Mouse (Mus musculus) right cerebral cortex, postnatal 4 days (tissue): ENCODE results near the gene Rab44.

Experiments
- DNase-seq: peaks from one replicate; pipeline ENCODE4 v3.0.0-alpha.2; 2022

The Rab44 gene

GRCm38 (mm10) chr17:29136236-29136635, 22.3 kb downstream of the Rab44 start:
- DNase-seq: no peak

- no peak for DNase-seq
Measured at GRCm38 (mm10) chr17:29137906-29138305, 24.0 kb downstream of the Rab44 start.

- DNase-seq: no peak
Measured at GRCm38 (mm10) chr17:29141577-29141976, 27.6 kb downstream of the Rab44 start.

GRCm38 (mm10) chr17:29143266-29143665, 29.3 kb downstream of the Rab44 start:
- DNase-seq: no peak

GRCm38 (mm10) chr17:29145101-29145500, 31.2 kb downstream of the Rab44 start:
- DNase-seq: no peak

- no peak for DNase-seq
Measured at GRCm38 (mm10) chr17:29147273-29147672, 33.3 kb downstream of the Rab44 start.

- DNase-seq: no peak
Measured at GRCm38 (mm10) chr17:29147773-29148172, 33.8 kb downstream of the Rab44 start.

- DNase-seq: no peak
Measured at GRCm38 (mm10) chr17:29149766-29150165, 35.8 kb downstream of the Rab44 start.

GRCm38 (mm10) chr17:29152547-29152946, 38.6 kb downstream of the Rab44 start:
- no peak for DNase-seq

- DNase-seq: no peak
Measured at GRCm38 (mm10) chr17:29154247-29154646, 40.3 kb downstream of the Rab44 start.

- no peak for DNase-seq
Measured at GRCm38 (mm10) chr17:29155355-29156135, 41.6 kb downstream of the Rab44 start.

GRCm38 (mm10) chr17:29156396-29156795, 42.5 kb downstream of the Rab44 start:
- DNase-seq: no peak

- DNase-seq: no peak
Measured at GRCm38 (mm10) chr17:29156866-29157265, 42.9 kb downstream of the Rab44 start.

GRCm38 (mm10) chr17:29158899-29159298, 45.0 kb downstream of the Rab44 start:
- DNase-seq: no peak

GRCm38 (mm10) chr17:29159320-29159719, 45.4 kb downstream of the Rab44 start:
- no peak for DNase-seq

GRCm38 (mm10) chr17:29159743-29160455, 46.0 kb downstream of the Rab44 start:
- no peak for DNase-seq

- no peak for DNase-seq
Measured at GRCm38 (mm10) chr17:29162334-29162733, 48.4 kb downstream of the Rab44 start.

- peak; percentile 52 for DNase-seq
Measured at GRCm38 (mm10) chr17:29164469-29165111, 50.6 kb downstream of the Rab44 start.

- no peak for DNase-seq
Measured at GRCm38 (mm10) chr17:29165452-29165851, 51.5 kb downstream of the Rab44 start.

GRCm38 (mm10) chr17:29165967-29166578, 52.1 kb downstream of the Rab44 start:
- no peak for DNase-seq

GRCm38 (mm10) chr17:29167371-29167770, 53.4 kb downstream of the Rab44 start:
- no peak for DNase-seq

- DNase-seq: no peak
Measured at GRCm38 (mm10) chr17:29168438-29168837, 54.5 kb downstream of the Rab44 start.

GRCm38 (mm10) chr17:29168996-29169601, 55.2 kb downstream of the Rab44 start:
- DNase-seq: no peak
